Mouse (Mus musculus): Measurements from ENCODE around the gene Gm3618.
"Not testable (repeated sequence)": the region's sequence is repeated elsewhere in the genome, so short reads cannot be mapped to it uniquely, and the experiment has no call there.

The Gm3618 gene

GRCm38 (mm10) chr14:6343578-6343977 lies at the start of gene Gm3618:
TSS of gene Gm3618 (minus strand) at chr14:6343678.
- not testable (repeated sequence) for DNase-seq (ENCODE audit: low read depth)

- DNase-seq (ENCODE audit: low read depth): not testable (repeated sequence)
Observed at GRCm38 (mm10) chr14:6390219-6390618, 46.7 kb upstream of the Gm3618 start, which contains the start of gene Gm16440. TSS of gene Gm16440 (minus strand) at chr14:6390319.

- not testable (repeated sequence) for DNase-seq (ENCODE audit: low read depth)
Observed at GRCm38 (mm10) chr14:6304743-6305142, 38.7 kb downstream of the Gm3618 start, which contains the start of gene Gm21103. TSS of gene Gm21103 (minus strand) at chr14:6304843.

GRCm38 (mm10) chr14:6286931-6287715 lies 56.4 kb downstream of the Gm3618 start, which contains the start of gene Gm3411:
TSS of gene Gm3411 (minus strand) at chr14:6287250.
- DNase-seq (ENCODE audit: low read depth): not testable (repeated sequence)

Measured in fibroblast of lung, adult 2 months (primary cell).